Mouse (Mus musculus): Measurements from ENCODE around the gene Tmem208. TPM values are rescaled to one million over a fixed set of nuclear protein-coding genes. Genes with fewer than 3 reads are reported as not detected.

Gene Tmem208
- polyA plus RNA-seq, 2 experiments from 2014 or later: 160 to 182 TPM

DNA sequence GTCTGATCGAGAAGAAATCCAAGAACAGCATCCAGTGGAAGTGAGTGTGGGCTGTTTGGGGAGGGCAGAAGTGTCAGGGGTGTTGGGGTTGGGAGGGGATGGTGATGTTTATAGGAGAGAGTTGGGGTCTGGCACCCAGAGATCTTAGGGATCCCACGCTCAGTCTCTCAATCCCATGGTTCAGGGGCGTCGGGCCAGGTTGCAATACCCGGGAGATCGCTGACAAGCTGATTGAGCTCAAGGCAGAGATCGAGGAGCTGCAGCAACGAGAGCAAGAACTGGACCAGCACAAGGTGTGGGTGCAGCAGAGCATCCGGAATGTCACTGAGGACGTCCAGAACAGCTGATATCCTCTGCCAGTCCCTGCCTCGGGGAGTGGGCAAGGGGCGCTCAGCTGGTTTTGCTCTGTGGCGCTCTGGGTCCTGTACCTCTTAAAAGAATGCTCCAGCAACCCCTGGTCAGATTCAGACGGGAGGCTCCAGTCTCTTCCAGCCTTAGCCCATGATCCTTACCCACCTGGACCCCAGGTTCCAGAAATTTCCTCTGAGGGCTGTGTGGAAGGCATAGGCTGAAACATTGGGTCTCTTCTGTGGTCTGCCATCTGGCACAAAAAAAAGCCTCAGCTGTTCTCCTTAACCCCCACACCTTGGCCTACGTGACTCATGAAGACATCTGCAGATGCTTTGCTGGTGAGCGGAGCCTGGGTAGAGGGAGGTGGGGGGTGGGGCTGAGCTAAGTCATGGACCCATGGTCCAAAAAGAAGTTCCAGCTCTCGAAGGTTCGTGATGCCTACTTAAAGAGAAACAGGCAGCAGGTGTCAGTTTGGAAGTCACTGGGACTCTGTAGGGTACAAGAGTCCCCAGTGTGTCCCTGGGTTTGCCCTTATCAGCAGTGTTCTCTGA lies 27.6 kb upstream of the Tmem208 start:
- no peak for ATAC-seq

- no peak for ATAC-seq
Observed at GRCm38 (mm10) chr8:105299962-105300361, 26.2 kb upstream of the Tmem208 start.

DNA sequence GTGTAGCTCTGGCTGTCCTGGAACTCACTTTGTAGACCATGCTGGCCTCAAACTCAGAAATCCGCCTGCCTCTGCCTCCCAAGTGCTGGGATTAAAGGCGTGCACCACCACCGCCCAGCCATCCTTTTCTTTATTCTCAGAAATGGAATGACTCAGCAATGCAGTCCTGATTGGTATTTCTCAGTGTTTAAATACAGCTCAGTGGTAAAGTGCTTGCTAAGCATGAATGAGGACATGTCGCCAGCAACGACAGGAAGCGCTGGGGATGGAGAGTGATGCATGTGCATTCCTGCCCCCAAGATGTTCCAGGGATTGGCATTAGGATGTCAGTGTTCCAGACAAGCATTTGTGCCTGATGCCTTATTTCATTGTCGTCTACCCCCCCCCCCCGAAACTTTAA lies 22.8 kb upstream of the Tmem208 start:
- no peak for ATAC-seq

- no peak for ATAC-seq
Observed at GRCm38 (mm10) chr8:105303874-105304273, 22.3 kb upstream of the Tmem208 start.

DNA sequence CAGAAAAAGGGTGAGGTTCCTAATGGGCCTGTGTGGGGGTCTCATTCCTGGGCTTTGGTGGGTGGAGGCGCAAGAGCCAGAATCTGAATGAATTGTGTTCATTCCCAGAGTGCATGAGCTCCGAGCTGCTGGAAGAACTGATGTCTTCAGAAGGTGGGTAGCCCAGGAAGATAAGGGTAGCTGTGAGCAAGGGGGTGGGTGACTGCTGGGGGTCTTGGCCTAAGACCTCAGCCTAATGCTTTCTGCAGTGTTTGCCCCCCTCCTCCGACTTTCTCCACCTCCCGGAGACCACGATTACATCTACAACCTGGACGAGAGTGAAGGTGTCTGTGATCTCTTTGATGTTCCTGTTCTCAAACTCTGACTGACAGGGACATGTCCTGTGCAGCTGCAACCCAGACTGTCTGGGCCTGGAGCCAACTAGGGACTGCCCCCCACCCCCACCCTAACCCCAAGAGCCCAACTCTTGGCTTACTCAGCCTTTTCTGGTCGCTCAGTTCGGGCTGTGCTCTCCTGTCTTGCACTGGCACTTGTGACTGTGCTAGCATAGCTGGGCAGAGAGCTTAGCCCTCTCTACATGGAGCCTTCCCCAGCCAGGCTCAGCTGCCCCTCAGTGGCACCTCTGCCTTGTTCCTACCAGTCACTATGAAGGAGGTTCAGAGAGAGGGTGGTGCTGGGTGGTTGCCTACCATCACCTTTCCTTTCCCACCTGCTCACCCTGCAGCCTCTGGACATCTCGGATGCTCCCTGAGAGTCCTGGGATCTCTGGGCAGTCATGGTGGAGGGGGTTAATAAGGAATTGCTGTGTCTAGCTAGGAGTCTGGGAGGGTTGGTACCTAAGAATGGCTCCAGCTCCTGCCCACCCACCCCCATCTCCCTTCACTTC lies 21.6 kb upstream of the Tmem208 start:
- ATAC-seq: peak; percentile 51

DNA sequence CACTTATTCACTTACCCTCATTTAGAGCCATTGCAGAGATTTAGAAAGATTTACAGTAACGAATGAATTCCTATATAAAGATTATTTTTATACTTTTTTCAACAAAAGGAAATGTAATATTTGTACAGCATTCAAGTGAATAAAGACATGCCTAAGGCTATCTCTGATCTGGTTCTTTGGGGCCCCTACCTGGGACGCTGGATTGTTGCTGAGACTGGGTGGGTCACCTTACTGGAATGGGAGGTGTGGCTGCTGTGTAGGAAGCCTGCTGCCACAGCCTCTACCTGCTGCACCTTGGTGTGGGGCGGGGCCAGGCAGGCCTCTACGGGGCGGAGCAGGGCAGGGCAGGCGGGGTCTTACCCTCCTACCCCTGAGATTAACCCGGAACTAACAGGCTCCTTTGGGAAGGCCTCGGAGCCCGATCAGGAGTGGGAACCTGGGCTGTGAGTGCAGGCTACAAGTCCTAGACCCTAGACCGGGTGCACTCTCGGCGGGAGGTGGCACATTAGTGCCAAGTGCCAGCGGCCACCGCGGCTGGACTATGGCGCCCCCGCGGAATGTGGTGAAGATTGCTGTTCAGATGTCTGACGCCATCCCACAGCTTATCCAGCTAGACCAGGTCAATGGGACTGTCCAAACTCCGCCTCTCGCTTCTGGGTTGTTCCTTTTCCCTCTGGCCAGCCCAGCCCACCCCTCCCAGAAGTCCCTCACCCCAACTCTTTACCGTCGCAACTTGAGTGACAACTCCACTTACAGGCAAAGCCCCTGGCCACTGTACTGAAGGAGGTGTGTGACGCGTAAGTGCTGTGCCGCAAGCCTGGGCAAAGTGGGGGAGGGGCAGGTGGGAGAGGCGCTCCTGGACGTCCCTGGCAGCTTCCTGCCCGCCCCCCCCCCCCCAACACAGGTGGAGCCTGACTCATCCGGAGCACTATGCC lies 20.7 kb upstream of the Tmem208 start, which contains the start of gene Elmo3:
Elmo3 (plus strand) TSS at position 391 of the 935 bp plus-strand sequence.
- peak; percentile 59 for ATAC-seq

- no peak for ATAC-seq
Observed at GRCm38 (mm10) chr8:105306146-105306691, 19.9 kb upstream of the Tmem208 start.

- no peak for ATAC-seq
Observed at GRCm38 (mm10) chr8:105307670-105308069, 18.5 kb upstream of the Tmem208 start.

GRCm38 (mm10) chr8:105308428-105308827 lies 17.7 kb upstream of the Tmem208 start:
- ATAC-seq: no peak

DNA sequence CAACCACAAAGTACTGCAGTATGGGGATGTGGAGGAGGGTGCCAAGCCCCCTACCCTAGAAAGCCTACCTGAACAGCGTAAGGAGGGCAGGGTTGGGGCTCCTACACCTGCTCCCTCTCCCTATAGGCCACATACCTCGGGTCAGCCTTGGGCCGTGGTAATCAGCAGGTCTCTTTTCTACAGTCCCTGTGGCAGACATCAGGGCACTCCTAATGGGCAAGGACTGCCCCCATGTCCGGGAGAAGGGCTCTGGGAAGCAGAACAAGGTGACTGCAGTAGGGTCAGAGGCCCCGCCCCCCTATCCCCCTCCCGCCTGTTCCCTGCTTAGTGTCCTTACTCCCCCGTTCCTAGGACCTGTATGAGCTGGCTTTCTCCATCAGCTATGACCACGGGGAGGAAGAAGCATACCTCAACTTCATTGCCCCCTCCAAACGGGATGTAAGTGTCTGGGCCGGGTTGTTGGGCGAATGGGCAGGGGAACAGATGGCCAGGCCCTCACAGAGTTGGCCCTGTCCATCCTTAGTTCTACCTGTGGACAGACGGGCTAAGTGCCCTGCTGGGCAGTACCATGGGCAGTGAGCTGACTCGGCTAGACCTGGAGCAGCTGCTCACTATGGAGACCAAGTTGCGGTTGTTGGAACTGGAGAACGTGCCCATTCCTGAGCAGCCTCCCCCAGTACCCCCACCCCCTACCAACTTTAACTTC lies 16.9 kb upstream of the Tmem208 start:
- no peak for ATAC-seq

DNA sequence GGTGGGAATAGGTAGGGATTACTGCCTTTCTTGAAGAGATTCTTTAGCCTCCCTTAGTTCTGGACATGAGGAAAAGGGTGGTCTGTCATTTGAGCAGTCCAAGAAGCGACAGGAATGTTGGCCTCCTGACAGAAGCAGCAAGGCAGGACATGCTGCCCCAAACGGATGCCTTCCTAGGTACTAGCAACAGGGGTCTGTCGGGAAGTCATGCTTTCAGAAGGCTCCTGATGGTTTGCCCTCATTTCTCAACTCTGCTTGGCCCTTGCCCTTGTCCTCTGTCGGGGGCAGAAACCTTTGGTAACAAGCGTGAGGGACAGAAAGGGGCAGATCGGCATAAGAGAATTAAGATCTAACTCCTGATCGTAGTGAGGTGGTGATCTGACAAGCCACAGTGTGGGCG lies 16.0 kb upstream of the Tmem208 start:
- no peak for ATAC-seq

DNA sequence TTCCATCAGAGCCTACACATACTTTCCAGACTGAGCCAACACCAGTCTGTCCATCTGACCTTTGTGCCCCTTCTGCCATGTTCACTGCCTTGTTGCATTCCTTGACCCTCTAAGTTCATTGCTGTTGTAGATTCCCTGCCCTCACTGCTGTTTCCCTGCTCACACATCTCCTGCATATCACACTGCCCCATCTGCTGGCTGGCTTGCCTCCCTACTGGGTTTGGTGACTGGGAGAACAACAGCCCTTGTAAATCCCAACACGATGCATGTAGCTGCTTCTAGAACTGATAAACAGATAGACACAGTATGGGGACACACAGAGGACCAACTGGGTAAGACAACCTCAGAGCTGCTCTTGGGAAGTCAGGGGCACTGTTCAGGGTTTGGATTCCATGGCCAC lies 14.4 kb upstream of the Tmem208 start:
- no peak for ATAC-seq

GRCm38 (mm10) chr8:105312891-105313481 lies 13.2 kb upstream of the Tmem208 start:
- ATAC-seq: no peak

DNA sequence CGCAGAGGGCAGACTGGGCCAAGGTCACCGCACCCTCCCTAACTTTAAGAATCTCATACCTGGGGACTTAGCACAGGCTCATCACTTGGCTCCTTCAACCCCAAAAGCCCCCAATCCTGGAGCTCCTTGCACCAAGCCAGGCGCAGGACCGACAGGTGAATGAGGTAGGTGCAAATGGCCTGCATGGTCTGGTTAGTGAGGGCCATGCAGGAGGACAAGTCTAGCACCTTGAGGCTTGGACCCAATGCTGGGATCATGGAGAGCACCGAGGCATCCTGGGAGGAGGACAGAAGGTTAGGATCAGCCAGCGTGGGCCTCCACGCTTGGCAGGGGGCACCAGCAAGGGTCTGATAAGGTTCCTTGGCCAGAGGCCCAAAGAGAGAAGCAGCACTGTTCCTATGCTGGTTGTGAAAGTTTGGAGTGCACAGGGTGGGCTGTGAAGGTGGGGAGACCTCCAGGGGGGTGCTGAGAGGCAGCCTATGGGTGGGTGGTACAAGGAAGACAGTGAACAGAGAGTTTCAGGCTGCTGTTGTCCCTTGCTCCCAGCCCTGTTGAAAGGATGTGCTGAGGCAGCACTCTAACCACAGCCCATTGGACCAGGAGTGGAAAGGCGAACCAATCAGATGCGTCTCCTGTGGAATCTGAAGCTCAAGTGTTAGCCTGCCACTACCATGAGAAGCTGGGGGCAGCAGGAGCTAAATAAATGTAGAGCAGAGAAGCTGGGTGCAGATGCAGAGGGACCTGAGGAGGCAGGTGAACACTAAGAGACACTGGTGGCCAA lies 12.3 kb upstream of the Tmem208 start:
- no peak for ATAC-seq

- ATAC-seq: no peak
Observed at GRCm38 (mm10) chr8:105315073-105315769, 10.9 kb upstream of the Tmem208 start.

DNA sequence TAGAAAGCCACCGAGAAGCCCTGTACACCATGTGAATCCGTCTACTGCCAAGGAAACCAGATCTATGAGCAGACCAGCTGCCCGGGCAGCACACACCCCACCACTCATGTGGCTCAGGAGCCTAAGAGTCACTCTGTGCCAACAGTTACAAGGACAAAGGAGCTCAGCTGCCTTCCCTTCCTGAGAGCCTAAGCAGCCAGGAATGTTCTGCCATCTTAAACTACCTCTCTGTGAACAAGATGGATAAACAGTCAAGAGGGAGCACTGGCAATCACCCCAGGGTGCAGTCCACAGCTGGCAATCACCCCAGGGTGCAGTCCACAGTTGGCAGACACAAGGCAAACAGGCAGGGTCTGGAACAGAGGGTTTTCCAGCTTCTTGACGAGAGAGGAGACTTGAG lies 8.2 kb upstream of the Tmem208 start:
- ATAC-seq: no peak

DNA sequence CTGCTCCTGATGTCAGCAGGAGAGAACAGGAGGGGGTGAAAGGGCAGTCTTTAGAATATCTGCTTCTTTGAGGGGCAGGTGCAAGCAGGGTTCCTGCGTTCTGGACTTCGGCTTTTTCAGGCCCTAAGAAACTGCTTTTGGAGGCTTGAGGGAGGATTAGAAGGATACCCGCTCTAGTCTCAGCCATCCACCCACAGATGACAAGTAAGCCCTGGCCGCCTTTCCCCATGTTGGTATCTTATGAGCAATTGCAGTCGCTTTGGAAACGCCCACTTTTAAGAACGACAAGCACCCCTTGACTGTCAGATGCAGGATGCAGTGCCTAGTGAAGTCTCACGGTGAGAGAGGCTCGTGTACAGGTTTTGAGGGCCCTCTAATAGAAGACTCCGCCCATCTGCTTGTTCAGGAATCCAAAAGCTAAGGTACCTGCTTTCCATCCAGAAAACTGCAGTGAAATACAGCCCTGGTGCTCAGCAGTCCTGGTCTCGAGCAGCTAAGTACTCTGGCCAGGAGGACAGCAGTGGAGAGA lies 7.4 kb upstream of the Tmem208 start:
- ATAC-seq: no peak

GRCm38 (mm10) chr8:105323183-105323582 lies 3.0 kb upstream of the Tmem208 start:
- ATAC-seq: no peak

- ATAC-seq: no peak
Observed at GRCm38 (mm10) chr8:105325641-105326093, 487 bp upstream of the Tmem208 start.
